Mouse (Mus musculus) MEL (cell line): Measurements from ENCODE around the gene Cers6. TPM values are rescaled to one million over a fixed set of nuclear protein-coding genes. Genes with fewer than 3 reads are reported as not detected.

Experiments used
- DNase-seq: peaks from one replicate; pipeline ENCODE4 v3.0.0; 2011; ENCODE audit warnings: low read depth, low spot score
- H3K27ac ChIP-seq: 2 replicates; pipeline ENCODE4 v1.5.1; 2012; ENCODE audit warnings: low read depth, mild to moderate bottlenecking, control low read depth, low read length, moderate library complexity; ENCODE audit not compliant: control insufficient read depth
- H3K27me3 ChIP-seq, 2 experiments: fragments of 150-350 bp in 1 of 2; sonication (generic) in 1 of 2; 2 replicates each; pipeline ENCODE4 v1.6.1; 2012; ENCODE audit warnings: low read length in 2 of 2, mild to moderate bottlenecking in 2 of 2, improper control_type of control experiment in 1 of 2, moderate library complexity in 1 of 2; ENCODE audit not compliant: insufficient read depth in 2 of 2, control insufficient read depth in 1 of 2
- H3K36me3 ChIP-seq, 2 experiments: 2 replicates each; pipeline ENCODE4 v1.6.1; 2012 to 2014; ENCODE audit warnings: low read length in 2 of 2, improper control_type of control experiment in 1 of 2, inconsistent platforms in 1 of 2, mild to moderate bottlenecking in 1 of 2; ENCODE audit not compliant: insufficient read depth in 2 of 2, control insufficient read depth in 1 of 2
- H3K4me1 ChIP-seq, 2 experiments: fragments of 150-350 bp in 1 of 2; sonication (generic) in 1 of 2; 2 replicates each; pipeline ENCODE4 v1.6.1; 2012; ENCODE audit warnings: low read length in 2 of 2, improper control_type of control experiment in 1 of 2, mild to moderate bottlenecking in 1 of 2; ENCODE audit not compliant: insufficient read depth in 2 of 2, control insufficient read depth in 1 of 2
- H3K4me3 ChIP-seq, 2 experiments: fragments of 150-350 bp in 1 of 2; sonication (generic) in 1 of 2; 2 replicates each; pipeline ENCODE4 v1.5.1; 2012; ENCODE audit warnings: low read depth in 2 of 2, low read length in 2 of 2, mild to moderate bottlenecking in 2 of 2, moderate library complexity in 2 of 2, control low read depth in 1 of 2, improper control_type of control experiment in 1 of 2; ENCODE audit not compliant: control insufficient read depth in 1 of 2, insufficient read depth in 1 of 2
- H3K79me2 ChIP-seq: 2 replicates; pipeline ENCODE4 v1.6.1; 2012; ENCODE audit warnings: mild to moderate bottlenecking, low read length, moderate library complexity; ENCODE audit not compliant: control insufficient read depth, poor library complexity, insufficient read depth
- H3K9ac ChIP-seq: 2 replicates; pipeline ENCODE4 v1.6.1; 2012; ENCODE audit warnings: low read depth, mild to moderate bottlenecking, control low read depth, low read length, moderate library complexity; ENCODE audit not compliant: control insufficient read depth, poor library complexity, severe bottlenecking
- H3K9me3 ChIP-seq: fragments of 150-350 bp; sonication (generic); replicated peaks from 2 replicates; pipeline ENCODE4 v1.6.1; 2012; ENCODE audit warnings: mild to moderate bottlenecking, low read length, improper control_type of control experiment, moderate library complexity; ENCODE audit not compliant: insufficient read depth
- CHD2 ChIP-seq: IDR thresholded peaks from 2 replicates; pipeline ENCODE4 v1.6.1; 2011; ENCODE audit warnings: low read length, improper control_type of control experiment
- ELF1 ChIP-seq: IDR thresholded peaks from 2 replicates; pipeline ENCODE4 v1.6.1; 2014; ENCODE audit warnings: low read depth, mild to moderate bottlenecking, inconsistent platforms, low read length, improper control_type of control experiment, moderate library complexity
- HCFC1 ChIP-seq: IDR thresholded peaks from 2 replicates; pipeline ENCODE4 v1.6.1; 2012; ENCODE audit warnings: low read depth, mild to moderate bottlenecking, inconsistent platforms, low read length, improper control_type of control experiment, moderate library complexity
- JUND ChIP-seq: IDR thresholded peaks from 2 replicates; pipeline ENCODE4 v1.6.1; 2011; ENCODE audit warnings: low read depth, mild to moderate bottlenecking, improper control_type of control experiment, low read length
- MAX ChIP-seq: IDR thresholded peaks from 2 replicates; pipeline ENCODE4 v1.6.1; 2011; ENCODE audit warnings: low read length, improper control_type of control experiment
- MAZ ChIP-seq: IDR thresholded peaks from 2 replicates; pipeline ENCODE4 v1.6.1; 2012; ENCODE audit warnings: low read depth, mild to moderate bottlenecking, inconsistent platforms, low read length, improper control_type of control experiment
- MYB ChIP-seq: IDR thresholded peaks from 2 replicates; pipeline ENCODE4 v1.6.1; 2011; ENCODE audit warnings: mild to moderate bottlenecking, low read depth, low read length, improper control_type of control experiment
- MYC ChIP-seq: IDR thresholded peaks from 2 replicates; pipeline ENCODE4 v1.6.1; 2011; ENCODE audit warnings: low read depth, mild to moderate bottlenecking, low read length, improper control_type of control experiment, moderate library complexity
- NRF1 ChIP-seq: IDR thresholded peaks from 2 replicates; pipeline ENCODE4 v1.6.1; 2014; ENCODE audit warnings: low read depth, mild to moderate bottlenecking, inconsistent platforms, low read length, improper control_type of control experiment, moderate library complexity; ENCODE audit not compliant: poor library complexity, insufficient read depth, severe bottlenecking
- POLR2AphosphoS5 ChIP-seq: IDR thresholded peaks from 2 replicates; pipeline ENCODE4 v1.6.1; 2012; ENCODE audit warnings: low read depth, borderline replicate concordance, mild to moderate bottlenecking, inconsistent platforms, low read length, moderate library complexity, mixed read lengths
- RAD21 ChIP-seq: IDR thresholded peaks from 2 replicates; pipeline ENCODE4 v1.6.1; 2011; ENCODE audit warnings: mild to moderate bottlenecking, low read depth, low read length, improper control_type of control experiment
- RCOR1 ChIP-seq: IDR thresholded peaks from 2 replicates; pipeline ENCODE4 v1.6.1; 2012; ENCODE audit warnings: low read depth, mild to moderate bottlenecking, inconsistent platforms, low read length, improper control_type of control experiment
- SIN3A ChIP-seq: IDR thresholded peaks from 2 replicates; pipeline ENCODE4 v1.6.1; 2012; ENCODE audit warnings: low read length, improper control_type of control experiment, inconsistent platforms
- TAL1 ChIP-seq: IDR thresholded peaks from 2 replicates; pipeline ENCODE4 v1.6.1; 2012; ENCODE audit warnings: mild to moderate bottlenecking, inconsistent platforms, low read length, moderate library complexity, mixed read lengths
- TBP ChIP-seq: IDR thresholded peaks from 2 replicates; pipeline ENCODE4 v1.8.0; 2011; ENCODE audit warnings: low read depth, low read length, improper control_type of control experiment
- TCF12 ChIP-seq: IDR thresholded peaks from 2 replicates; pipeline ENCODE4 v1.6.1; 2014; ENCODE audit warnings: low read depth, mild to moderate bottlenecking, inconsistent platforms, low read length, improper control_type of control experiment, moderate library complexity
- USF1 ChIP-seq: IDR thresholded peaks from 2 replicates; pipeline ENCODE4 v1.6.1; 2014; ENCODE audit warnings: low read depth, mild to moderate bottlenecking, inconsistent platforms, low read length, improper control_type of control experiment, moderate library complexity
- ZKSCAN1 ChIP-seq: IDR thresholded peaks from 2 replicates; pipeline ENCODE4 v1.6.1; 2012; ENCODE audit warnings: low read depth, mild to moderate bottlenecking, inconsistent platforms, low read length, improper control_type of control experiment, moderate library complexity
- ZMIZ1 ChIP-seq: IDR thresholded peaks from 2 replicates; pipeline ENCODE4 v1.6.1; 2012; ENCODE audit warnings: low read depth, mild to moderate bottlenecking, inconsistent platforms, low read length, improper control_type of control experiment, moderate library complexity
- polyA plus RNA-seq, 2 experiments: library from polyadenylated mRNA; stranded (reverse) in 1 of 2; unstranded in 1 of 2; fragments of >175 nt in 1 of 2; fragments of >200 nt in 1 of 2; gene quantifications; 2 replicates each; pipeline versions ENCODE4 v1.2.1 to v1.2.4; 2012; ENCODE audit warnings: low replicate concordance in 2 of 2, low read depth in 1 of 2; ENCODE audit not compliant: insufficient read length in 2 of 2, insufficient read depth in 1 of 2, missing spikeins in 1 of 2
- total RNA-seq: library from RNA; depleted of rRNA; stranded (reverse); fragments of 300-350 nt; gene quantifications from 2 replicates; pipeline ENCODE4 v1.2.3, GENCODE M21; 2012

Cers6 gene
- total and polyA plus RNA-seq, 3 experiments, result not detected

- Histone ChIP-seq H3K9ac (no peak overlapping the region), H3K79me2 (no peaks in the 10 kb centered on the region), H3K36me3 (no peaks in the 10 kb centered on the region)
- TF ChIP-seq TAL1, result no peak
- TF ChIP-seq SIN3A, result no peak
- TF ChIP-seq USF1, result no peak
- no peak for TF ChIP-seq TBP
- no peak for TF ChIP-seq JUND
- no peak for TF ChIP-seq ZMIZ1
- TF ChIP-seq, all 39 proteins: peak for 0
- Histone ChIP-seq H3K4me3 (no peak overlapping the region), H3K4me1 (no peaks in the 10 kb centered on the region), H3K9me3 (no peaks in the 10 kb centered on the region), H3K27ac (no peak overlapping the region), H3K27me3 (no peaks in the 10 kb centered on the region)
- DNase-seq, result no peak
These were observed 133.2 kb downstream of the Cers6 start for GRCm38 (mm10) chr2:68994441-68994840.

GRCm38 (mm10) chr2:68995723-68996122 lies 134.5 kb downstream of the Cers6 start:
- Histone ChIP-seq H3K4me3 (no peak overlapping the region), H3K9ac (no peak overlapping the region), H3K27ac (no peak overlapping the region), H3K79me2 (no peaks in the 10 kb centered on the region), H3K9me3 (no peaks in the 10 kb centered on the region), H3K36me3 (no peaks in the 10 kb centered on the region), H3K27me3 (no peaks in the 10 kb centered on the region), H3K4me1 (no peaks in the 10 kb centered on the region)
- no peak for TF ChIP-seq MYC
- DNase-seq, result no peak

GRCm38 (mm10) chr2:68996268-68996667 lies 135.0 kb downstream of the Cers6 start:
- Histone ChIP-seq H3K27ac (no peak overlapping the region), H3K4me3 (no peak overlapping the region), H3K36me3 (no peaks in the 10 kb centered on the region), H3K79me2 (no peaks in the 10 kb centered on the region), H3K4me1 (no peaks in the 10 kb centered on the region), H3K27me3 (no peaks in the 10 kb centered on the region), H3K9me3 (no peaks in the 10 kb centered on the region), H3K9ac (no peak overlapping the region)
- no peak for DNase-seq
- no peak for TF ChIP-seq MYB
- no peak for TF ChIP-seq HCFC1
- no peak for TF ChIP-seq MYC
- no peak for TF ChIP-seq RAD21
- no peak for TF ChIP-seq POLR2AphosphoS5
- no peak for TF ChIP-seq JUND
- TF ChIP-seq ZKSCAN1, result no peak
- no peak for TF ChIP-seq TAL1
- TF ChIP-seq CHD2, result no peak
- TF ChIP-seq NRF1, result no peak
- TF ChIP-seq TCF12, result no peak
- no peak for TF ChIP-seq MAX
- TF ChIP-seq SIN3A, result no peak
- TF ChIP-seq ELF1, result no peak
- TF ChIP-seq RCOR1, result no peak
- TF ChIP-seq MAZ, result no peak
